Comparison of ENCODE assay signal across 10 mouse cellular contexts in genomic region chr12:85879631-85880314, GRCm38 (mm10). TPM values are rescaled to one million over a fixed set of nuclear protein-coding genes. Genes with fewer than 3 reads are reported as not detected.
DNase-seq lines count a peak whose midpoint lies in the region; ATAC-seq and TF ChIP-seq lines count a peak whose summit lies in the region.
"Had no signal": no experiment of that assay in that cellular context is flagged by ENCODE, and none has a peak within 500 bp of the region (broad histone marks: within the 10 kb centered on the region; RNA-seq: fewer than 3 reads in every experiment).

No protein-coding gene starts in this region.

- H3K4me1 ChIP-seq in intestine, embryonic 14.5 days (replicated peaks; ENCODE audit: control insufficient read depth, insufficient read depth, low read length) = peaks cover 9% of the 10 kb centered on the region; the same call in 1 of the 2 replicates
- H3K4me1 ChIP-seq in intestine, postnatal 0 days (replicated peaks; ENCODE audit: control insufficient read depth, insufficient read depth, low read length) = no peaks in the 10 kb centered on the region
- peaks cover 6% of the 10 kb centered on the region; the same call in 1 of the 2 replicates for H3K4me1 ChIP-seq in forebrain, postnatal 0 days (ENCODE audit: insufficient read depth)
- H3K4me1 ChIP-seq in heart, embryonic 15.5 days (replicated peaks) = peaks cover 13% of the 10 kb centered on the region
- peaks cover 7% of the 10 kb centered on the region; the same call in 1 of the 2 replicates for H3K4me1 ChIP-seq in stomach, embryonic 14.5 days (ENCODE audit: control insufficient read depth, insufficient read depth, low read length)
- H3K4me1 ChIP-seq in midbrain, embryonic 15.5 days = no peaks in the 10 kb centered on the region
- H3K4me1 ChIP-seq: megakaryocyte, embryonic 14.5 days had no signal

- peaks cover 6% of the 10 kb centered on the region for H3K36me3 ChIP-seq in intestine, embryonic 14.5 days (ENCODE audit: control insufficient read depth, insufficient read depth, low read length)
- H3K36me3 ChIP-seq in intestine, postnatal 0 days (ENCODE audit: control insufficient read depth, insufficient read depth) = peaks cover 23% of the 10 kb centered on the region
- H3K36me3 ChIP-seq in forebrain, postnatal 0 days (ENCODE audit: insufficient read depth) = 0 out of 2 replicates have a peak, but pooled peaks cover 1% of the 10 kb centered on the region
- H3K36me3 ChIP-seq in heart, embryonic 15.5 days = 0 out of 2 replicates have a peak, but pooled peaks cover 3% of the 10 kb centered on the region
- H3K36me3 ChIP-seq in stomach, embryonic 14.5 days (ENCODE audit: control insufficient read depth, insufficient read depth, low read length) = no peaks in the 10 kb centered on the region; the same call in 1 of the 2 replicates
- 0 out of 2 replicates have a peak, but pooled peaks cover 5% of the 10 kb centered on the region for H3K36me3 ChIP-seq in midbrain, embryonic 15.5 days (replicated peaks)

- H3K27me3 ChIP-seq in intestine, embryonic 14.5 days (replicated peaks; ENCODE audit: control insufficient read depth, insufficient read depth, low read length) = no peaks in the 10 kb centered on the region
- no peaks in the 10 kb centered on the region for H3K27me3 ChIP-seq in intestine, postnatal 0 days (replicated peaks; ENCODE audit: control insufficient read depth, insufficient read depth, low read length)
- H3K27me3 ChIP-seq in forebrain, postnatal 0 days (ENCODE audit: insufficient read depth, low read length) = no peaks in the 10 kb centered on the region
- no peaks in the 10 kb centered on the region for H3K27me3 ChIP-seq in heart, embryonic 15.5 days
- H3K27me3 ChIP-seq in stomach, embryonic 14.5 days (ENCODE audit: control insufficient read depth, insufficient read depth, low read length) = no peaks in the 10 kb centered on the region
- H3K27me3 ChIP-seq in midbrain, embryonic 15.5 days (replicated peaks) = no peaks in the 10 kb centered on the region
- H3K27me3 ChIP-seq: megakaryocyte, embryonic 14.5 days; Patski had no signal

- no peak overlapping the region for H3K9ac ChIP-seq in intestine, embryonic 14.5 days (ENCODE audit: low read length)
- no peak overlapping the region for H3K9ac ChIP-seq in intestine, postnatal 0 days (ENCODE audit: low read depth, low read length)
- H3K9ac ChIP-seq in forebrain, postnatal 0 days = no peak overlapping the region
- H3K9ac ChIP-seq in heart, embryonic 15.5 days = no peak overlapping the region
- no peak overlapping the region for H3K9ac ChIP-seq in stomach, embryonic 14.5 days (replicated peaks; ENCODE audit: low read depth, low read length)
- H3K9ac ChIP-seq in midbrain, embryonic 15.5 days = no peak overlapping the region

- H3K4me3 ChIP-seq in intestine, embryonic 14.5 days (ENCODE audit: low read depth, low read length) = no peak overlapping the region
- no peak overlapping the region for H3K4me3 ChIP-seq in intestine, postnatal 0 days (ENCODE audit: low read depth, low read length)
- H3K4me3 ChIP-seq in forebrain, postnatal 0 days (ENCODE audit: low read depth, low read length) = no peak overlapping the region
- H3K4me3 ChIP-seq in heart, embryonic 15.5 days = no peak overlapping the region
- H3K4me3 ChIP-seq in stomach, embryonic 14.5 days (ENCODE audit: low read depth, low read length) = no peak overlapping the region
- H3K4me3 ChIP-seq in midbrain, embryonic 15.5 days = no peak overlapping the region
- H3K4me3 ChIP-seq: megakaryocyte, embryonic 14.5 days had no signal

- H3K9me3 ChIP-seq in intestine, embryonic 14.5 days (ENCODE audit: control insufficient read depth, low read length) = no peaks in the 10 kb centered on the region
- H3K9me3 ChIP-seq in intestine, postnatal 0 days (ENCODE audit: control insufficient read depth) = no peaks in the 10 kb centered on the region
- no peaks in the 10 kb centered on the region for H3K9me3 ChIP-seq in forebrain, postnatal 0 days (ENCODE audit: low read length)
- H3K9me3 ChIP-seq in heart, embryonic 15.5 days (replicated peaks) = no peaks in the 10 kb centered on the region
- no peaks in the 10 kb centered on the region for H3K9me3 ChIP-seq in stomach, embryonic 14.5 days (ENCODE audit: control insufficient read depth, low read depth, low read length)
- H3K9me3 ChIP-seq in midbrain, embryonic 15.5 days = no peaks in the 10 kb centered on the region
- H3K9me3 ChIP-seq: megakaryocyte, embryonic 14.5 days had no signal

- H3K4me2 ChIP-seq in intestine, embryonic 14.5 days (ENCODE audit: low read length) = no peak overlapping the region
- H3K4me2 ChIP-seq in intestine, postnatal 0 days (replicated peaks; ENCODE audit: low read depth) = no peak overlapping the region
- no peak overlapping the region for H3K4me2 ChIP-seq in forebrain, postnatal 0 days (ENCODE audit: low read depth)
- no peak overlapping the region for H3K4me2 ChIP-seq in heart, embryonic 15.5 days
- H3K4me2 ChIP-seq in stomach, embryonic 14.5 days (replicated peaks; ENCODE audit: low read depth, low read length) = no peak overlapping the region
- H3K4me2 ChIP-seq in midbrain, embryonic 15.5 days = no peak overlapping the region

- WGBS in intestine, embryonic 14.5 days = 61% methylated on average over 8 of the region's 8 CpGs
- 71% methylated on average over 8 of the region's 8 CpGs for WGBS in intestine, postnatal 0 days
- WGBS in forebrain, postnatal 0 days = 63% methylated on average over 8 of the region's 8 CpGs
- 53% methylated on average over 8 of the region's 8 CpGs for WGBS in heart, embryonic 15.5 days
- WGBS in stomach, embryonic 14.5 days = 68% methylated on average over 8 of the region's 8 CpGs
- WGBS in midbrain, embryonic 15.5 days = 77% methylated on average over 8 of the region's 8 CpGs

- DNase-seq in intestine, embryonic 14.5 days (ENCODE audit: low spot score) = no peak
- DNase-seq in forebrain, postnatal 0 days = peak; percentile 76
- peak; percentile 65 to 85 for DNase-seq in left cerebral cortex, postnatal 25 days (ENCODE audit: low spot score in 2 of 2)

- peak overlapping the region; percentile 67 for H3K27ac ChIP-seq in intestine, embryonic 14.5 days (ENCODE audit: low read depth)
- H3K27ac ChIP-seq in intestine, postnatal 0 days (ENCODE audit: low read depth, low read length) = no peak overlapping the region
- H3K27ac ChIP-seq in forebrain, postnatal 0 days (ENCODE audit: low read depth, low read length) = peak overlapping the region; percentile 59
- H3K27ac ChIP-seq in heart, embryonic 15.5 days = peak overlapping the region; percentile 70
- H3K27ac ChIP-seq in stomach, embryonic 14.5 days (ENCODE audit: low read length) = peak overlapping the region; percentile 74; the same call in 1 of the 2 replicates
- no peak overlapping the region; the same call in 1 of the 2 replicates for H3K27ac ChIP-seq in midbrain, embryonic 15.5 days

- intact Hi-C loops in left cerebral cortex, postnatal 25 days (cut with DNase I) = no loop called here

- peak; percentile 43; the same call in 1 of the 2 replicates for ATAC-seq in intestine, embryonic 14.5 days (replicated peaks; ENCODE audit: low FRiP score, low TSS enrichment, low read depth)
- ATAC-seq in intestine, postnatal 0 days = no peak
- ATAC-seq in forebrain, postnatal 0 days = peak; percentile 92
- ATAC-seq in heart, embryonic 15.5 days (replicated peaks; ENCODE audit: insufficient number of reproducible peaks, insufficient read depth, low FRiP score, low read depth) = peak; percentile 67
- ATAC-seq in stomach, embryonic 14.5 days (ENCODE audit: insufficient number of reproducible peaks, insufficient read depth, low FRiP score, low read depth) = peak; percentile 42; the same call in 1 of the 2 replicates
- ATAC-seq in midbrain, embryonic 15.5 days (replicated peaks) = no peak
- no peak for ATAC-seq in erythroid progenitor cell, adult 5-6 weeks (replicated peaks; ENCODE audit: low FRiP score, poor library complexity, severe bottlenecking)
- ATAC-seq: Patski had no signal

- no peak for TF ChIP-seq CTCF in intestine, postnatal 0 days (IDR thresholded peaks at IDR 0.05; ENCODE audit: low read depth)
- no peak for TF ChIP-seq CTCF in forebrain, postnatal 0 days (IDR thresholded peaks at IDR 0.05; ENCODE audit: low read depth)

RNA-seq across cellular contexts. Expression of gene Ttll5, which starts 55.3 kb away (rescaled TPM):
- polyA plus RNA-seq in intestine, embryonic 14.5 days (2014; fragmentation: Nextera tagmentation; extraction: Ambion mirVana) = 13.8 and 17.7 TPM in 2 replicates
- polyA plus RNA-seq in intestine, postnatal 0 days (2015; fragmentation: Nextera tagmentation; extraction: Ambion mirVana) = 3.3 and 3.6 TPM in 2 replicates
- total RNA-seq in forebrain, postnatal 0 days (2014; rRNA removed) = 13.2 and 17.5 TPM in 2 replicates
- 8.2 and 11.1 TPM in 2 replicates for polyA plus RNA-seq in forebrain, postnatal 0 days (2015; fragmentation: Nextera tagmentation; extraction: Ambion mirVana)
- 11.2 and 16.6 TPM in 2 replicates for polyA plus RNA-seq in heart, embryonic 15.5 days (2015; fragmentation: Nextera tagmentation; extraction: Ambion mirVana)
- 10 to 100 TPM; 41.1 to 44.6 TPM for total RNA-seq in left cerebral cortex, postnatal 25 days (2021)
- 17.7 and 17.8 TPM in 2 replicates for polyA plus RNA-seq in stomach, embryonic 14.5 days (2014; fragmentation: Nextera tagmentation; extraction: Ambion mirVana)
- 12.1 and 13.7 TPM in 2 replicates for polyA plus RNA-seq in midbrain, embryonic 15.5 days (2015; fragmentation: Nextera tagmentation; extraction: Ambion mirVana)
- total RNA-seq in erythroid progenitor cell, adult 5-6 weeks (2015; ENCODE audit: low replicate concordance) = 38.9 and 57.8 TPM in 2 replicates
- 28.6 and 52.0 TPM in 2 replicates for total RNA-seq in erythroid progenitor cell, adult 5-6 weeks (2017; ENCODE audit: low replicate concordance)

RNA-seq across cellular contexts. Expression of gene Erg28, which starts 55.4 kb away (rescaled TPM):
- 122 and 134 TPM in 2 replicates for polyA plus RNA-seq in intestine, embryonic 14.5 days (2014; fragmentation: Nextera tagmentation; extraction: Ambion mirVana)
- 114 and 116 TPM in 2 replicates for polyA plus RNA-seq in intestine, postnatal 0 days (2015; fragmentation: Nextera tagmentation; extraction: Ambion mirVana)
- 68.1 and 75.4 TPM in 2 replicates for total RNA-seq in forebrain, postnatal 0 days (2014; rRNA removed)
- 118 TPM in 2 replicates for polyA plus RNA-seq in forebrain, postnatal 0 days (2015; fragmentation: Nextera tagmentation; extraction: Ambion mirVana)
- polyA plus RNA-seq in heart, embryonic 15.5 days (2015; fragmentation: Nextera tagmentation; extraction: Ambion mirVana) = 55.4 and 67.0 TPM in 2 replicates
- total RNA-seq in left cerebral cortex, postnatal 25 days (2021) = 10 to 100 TPM; 53.6 to 55.4 TPM
- 112 and 130 TPM in 2 replicates for polyA plus RNA-seq in stomach, embryonic 14.5 days (2014; fragmentation: Nextera tagmentation; extraction: Ambion mirVana)
- polyA plus RNA-seq in midbrain, embryonic 15.5 days (2015; fragmentation: Nextera tagmentation; extraction: Ambion mirVana) = 104 TPM in 2 replicates
- total RNA-seq in erythroid progenitor cell, adult 5-6 weeks (2015; ENCODE audit: low replicate concordance) = 41.8 and 49.5 TPM in 2 replicates
- 20.9 and 24.5 TPM in 2 replicates for total RNA-seq in erythroid progenitor cell, adult 5-6 weeks (2017; ENCODE audit: low replicate concordance)

Comparison
In these comparisons a context has a peak if more than half of its experiments do, and no peak if none do; other contexts are left out.
1. ATAC-seq: peak in intestine, embryonic 14.5 days (single experiment), forebrain, postnatal 0 days (single experiment), heart, embryonic 15.5 days (single experiment) and stomach, embryonic 14.5 days (single experiment); none in intestine, postnatal 0 days (single experiment), midbrain, embryonic 15.5 days (single experiment) and erythroid progenitor cell, adult 5-6 weeks (single experiment).
2. H3K27ac ChIP-seq: peak in intestine, embryonic 14.5 days (single experiment), forebrain, postnatal 0 days (single experiment), heart, embryonic 15.5 days (single experiment) and stomach, embryonic 14.5 days (single experiment); none in intestine, postnatal 0 days (single experiment) and midbrain, embryonic 15.5 days (single experiment).